Mouse (Mus musculus) embryonic facial prominence, embryonic 11.5 days (tissue): ENCODE results near the gene H1f0. TPM values are rescaled to one million over a fixed set of nuclear protein-coding genes. Genes with fewer than 3 reads are reported as not detected.
"Not testable (repeated sequence)": the region's sequence is repeated elsewhere in the genome, so short reads cannot be mapped to it uniquely, and the experiment has no call there.

Source experiments
- ATAC-seq: fragments of 200-750 bp; cut with Nextera tagmentation; replicated peaks from 2 replicates; pipeline ENCODE4 v1.8.0; 2017; ENCODE audit warnings: low read depth; ENCODE audit not compliant: insufficient number of reproducible peaks, low FRiP score, low TSS enrichment
- DNase-seq: peaks from one replicate; pipeline ENCODE4 v3.0.0-alpha.2; 2015; ENCODE audit warnings: low spot score
- H3K27ac ChIP-seq: fragments of 300-500 bp; sonication (generic); replicated peaks from 2 replicates; pipeline ENCODE4 v1.5.1; 2014; ENCODE audit warnings: mild to moderate bottlenecking, low read depth, low read length, control low read depth
- H3K27me3 ChIP-seq: fragments of 300-500 bp; sonication (generic); 2 replicates; pipeline ENCODE4 v1.6.1; 2014; ENCODE audit warnings: mild to moderate bottlenecking, low read length, moderate library complexity, mixed read lengths; ENCODE audit not compliant: control insufficient read depth, insufficient read depth
- H3K36me3 ChIP-seq: fragments of 300-500 bp; sonication (generic); replicated peaks from 2 replicates; pipeline ENCODE4 v1.6.1; 2014; ENCODE audit warnings: low read depth, mild to moderate bottlenecking, low read length, moderate library complexity, mixed read lengths; ENCODE audit not compliant: control insufficient read depth, insufficient read depth
- H3K4me1 ChIP-seq: fragments of 300-500 bp; sonication (generic); 2 replicates; pipeline ENCODE4 v1.6.1; 2014; ENCODE audit warnings: low read length, mixed read lengths; ENCODE audit not compliant: control insufficient read depth, insufficient read depth
- H3K4me2 ChIP-seq: fragments of 300-500 bp; sonication (generic); 2 replicates; pipeline ENCODE4 v1.6.1; 2014; ENCODE audit warnings: low read depth, mild to moderate bottlenecking, control low read depth, low read length, moderate library complexity
- H3K4me3 ChIP-seq: fragments of 300-500 bp; sonication (generic); 2 replicates; pipeline ENCODE4 v1.5.1; 2014; ENCODE audit warnings: low read depth, low read length, control low read depth
- H3K9ac ChIP-seq: fragments of 300-500 bp; sonication (generic); replicated peaks from 2 replicates; pipeline ENCODE4 v1.6.1; 2014; ENCODE audit warnings: mild to moderate bottlenecking, control low read depth, low read length
- H3K9me3 ChIP-seq: fragments of 300-500 bp; sonication (generic); replicated peaks from 2 replicates; pipeline ENCODE4 v1.6.1; 2016; ENCODE audit warnings: mild to moderate bottlenecking, low read length, inconsistent platforms, mixed read lengths; ENCODE audit not compliant: control insufficient read depth
- WGBS: fragments of 180-500 bp; shearing (Covaris S2); extraction: QIAGEN DNeasy Blood & Tissue Kit; methylation state at CpG from one replicate; pipeline ENCODE4 v1.1.7; 2014; 5-methylcytosine and 5-hydroxymethylcytosine counted together
- polyA plus RNA-seq: library from polyadenylated mRNA; unstranded; fragments of >200 nt; fragmentation: Nextera tagmentation; extraction: Ambion mirVana; gene quantifications from 2 replicates; pipeline ENCODE4 v1.2.1, GENCODE M21; 2014

The H1f0 gene
- polyA plus RNA-seq, 1 experiment from 2014 or later, result 326 TPM

- no peak for ATAC-seq
- Histone ChIP-seq H3K4me2 (no peak overlapping the region), H3K36me3 (peaks cover 5% of the 10 kb centered on the region), H3K9me3 (no peaks in the 10 kb centered on the region), H3K27ac (no peak overlapping the region), H3K4me3 (no peak overlapping the region), H3K9ac (no peak overlapping the region), H3K4me1 (no peaks in the 10 kb centered on the region), H3K27me3 (no peaks in the 10 kb centered on the region)
- WGBS, result 92% methylated on average over 5 of the region's 5 CpGs
- no peak for DNase-seq
Measured at GRCm38 (mm10) chr15:79007059-79007458, 21.2 kb upstream of the H1f0 start.

DNA sequence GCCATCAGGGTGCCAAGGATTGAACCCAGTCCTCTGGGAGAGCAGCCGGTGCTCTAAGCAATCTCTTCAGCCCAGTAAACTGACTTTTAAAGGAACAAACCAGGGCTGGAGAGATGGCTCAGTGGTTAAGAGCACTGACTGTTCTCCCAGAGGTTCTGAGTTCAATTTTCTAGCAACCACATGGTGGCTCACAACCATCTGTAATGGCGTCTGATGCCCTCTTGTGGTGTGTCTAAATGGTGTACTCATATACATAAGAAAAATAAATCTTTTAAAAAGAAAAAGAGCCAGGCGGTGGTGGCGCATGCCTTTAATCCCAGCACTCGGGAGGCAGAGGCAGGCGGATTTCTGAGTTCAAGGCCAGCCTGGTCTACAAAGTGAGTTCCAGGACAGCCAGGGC lies 20.4 kb upstream of the H1f0 start:
- not testable (repeated sequence) for ATAC-seq, H3K4me2 ChIP-seq, H3K27ac ChIP-seq, H3K36me3 ChIP-seq, DNase-seq, H3K4me3 ChIP-seq, H3K4me1 ChIP-seq, H3K9me3 ChIP-seq, H3K9ac ChIP-seq, H3K27me3 ChIP-seq
- 92% methylated on average over 6 of the region's 6 CpGs for WGBS

DNA sequence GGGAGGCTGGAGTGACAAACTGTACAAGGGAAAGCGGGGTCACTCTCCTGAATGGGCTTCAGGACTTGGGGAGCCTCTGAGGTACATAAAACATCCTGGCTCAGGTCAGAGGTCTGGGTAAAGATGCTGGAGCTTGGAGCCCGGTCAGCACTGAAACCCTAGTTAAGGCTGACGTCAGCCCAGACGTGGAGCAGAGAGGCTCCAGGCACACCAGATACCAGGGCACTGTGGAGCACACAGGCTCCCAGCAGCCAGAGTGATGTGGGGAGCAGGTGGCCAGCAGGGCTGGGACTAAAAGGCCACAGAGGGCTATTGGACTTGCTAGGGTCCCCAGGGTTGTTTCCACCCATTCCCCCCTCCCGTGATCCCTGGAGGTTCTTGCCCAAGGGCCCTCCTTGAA lies 18.5 kb upstream of the H1f0 start:
- DNase-seq (no peak), ATAC-seq (no peak)
- Histone ChIP-seq H3K9ac (no peak overlapping the region), H3K9me3 (no peaks in the 10 kb centered on the region), H3K36me3 (no peaks in the 10 kb centered on the region; the same call in 1 of the 2 replicates), H3K4me2 (no peak overlapping the region), H3K27me3 (no peaks in the 10 kb centered on the region), H3K4me1 (no peaks in the 10 kb centered on the region), H3K4me3 (no peak overlapping the region), H3K27ac (no peak overlapping the region)
- 63% methylated on average over 5 of the region's 5 CpGs for WGBS

DNA sequence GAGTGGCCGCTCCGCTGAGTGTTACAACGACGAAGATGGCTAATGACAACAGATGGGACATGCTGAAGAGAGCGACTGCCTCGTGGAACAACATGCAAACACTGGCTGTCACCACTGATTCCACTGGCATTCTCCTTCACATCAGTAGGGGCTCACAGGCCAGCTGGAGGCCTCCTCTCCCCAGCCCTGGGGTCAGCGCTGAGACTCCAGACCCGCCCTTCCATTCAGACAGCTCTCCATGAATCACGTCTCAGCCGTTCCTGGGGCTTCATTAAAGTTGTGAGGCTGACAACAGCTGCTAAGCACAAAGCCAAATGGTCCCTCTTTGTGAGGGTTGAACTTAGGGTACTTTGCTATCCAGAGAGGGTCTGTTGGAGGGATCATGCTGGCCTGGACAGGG lies 16.7 kb upstream of the H1f0 start:
- DNase-seq (no peak), ATAC-seq (no peak)
- H3K9ac ChIP-seq, result no peak overlapping the region
- H3K4me1 ChIP-seq, result no peaks in the 10 kb centered on the region
- H3K36me3 ChIP-seq, result no peaks in the 10 kb centered on the region; the same call in 1 of the 2 replicates
- WGBS, result 58% methylated on average over 10 of the region's 10 CpGs
- H3K27me3 ChIP-seq, result no peaks in the 10 kb centered on the region
- H3K9me3 ChIP-seq, result no peaks in the 10 kb centered on the region
- H3K4me3 ChIP-seq, result no peak overlapping the region
- H3K4me2 ChIP-seq, result no peak overlapping the region
- no peak overlapping the region for H3K27ac ChIP-seq

DNA sequence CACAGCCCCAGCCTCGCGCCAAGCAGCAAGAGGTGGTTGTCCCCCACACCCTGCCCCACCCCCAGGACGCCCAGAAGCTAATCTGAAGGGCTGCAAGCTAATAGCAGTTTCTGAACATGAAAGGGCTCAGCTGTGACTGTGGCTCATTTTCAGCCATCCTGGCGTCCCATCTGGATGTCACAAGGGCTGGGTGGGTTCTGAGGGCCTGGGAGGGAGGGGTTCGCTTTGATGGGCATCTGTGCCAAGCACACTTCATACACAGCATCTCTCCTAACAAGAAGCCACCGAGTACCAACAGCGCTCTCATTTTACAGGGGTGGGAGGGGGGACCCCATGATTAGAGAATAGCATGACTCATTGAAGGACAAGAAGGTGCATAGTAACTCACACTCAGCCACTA lies 14.9 kb upstream of the H1f0 start:
- Histone ChIP-seq H3K27me3 (no peaks in the 10 kb centered on the region), H3K4me1 (no peaks in the 10 kb centered on the region), H3K4me3 (no peak overlapping the region), H3K9me3 (no peaks in the 10 kb centered on the region), H3K27ac (no peak overlapping the region), H3K9ac (no peak overlapping the region), H3K36me3 (no peaks in the 10 kb centered on the region), H3K4me2 (no peak overlapping the region)
- ATAC-seq, result no peak
- no peak for DNase-seq
- 71% methylated on average over 7 of the region's 7 CpGs for WGBS

DNA sequence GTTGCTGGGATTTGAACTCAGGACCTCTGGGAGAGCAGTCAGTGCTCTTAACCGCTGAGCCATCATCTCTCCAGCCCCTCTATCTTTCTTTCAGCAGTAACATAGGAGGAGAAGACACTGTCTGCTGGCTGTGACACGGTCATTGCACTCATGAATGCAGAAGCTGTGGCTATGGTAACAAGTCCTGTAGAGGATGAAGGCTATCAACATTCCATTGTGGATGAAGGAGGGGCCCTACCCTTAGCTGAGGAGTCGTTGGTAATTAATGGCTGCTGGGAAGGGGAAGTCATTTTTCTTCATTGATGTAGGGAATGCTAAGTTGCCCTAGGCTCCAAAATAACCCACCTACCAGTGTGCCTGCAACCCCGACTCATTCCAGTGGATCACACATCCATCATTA lies 10.1 kb upstream of the H1f0 start:
- H3K9me3 ChIP-seq, result no peaks in the 10 kb centered on the region
- no peaks in the 10 kb centered on the region for H3K4me1 ChIP-seq
- H3K4me3 ChIP-seq, result no peak overlapping the region
- WGBS, result 58% methylated on average over 4 of the region's 4 CpGs
- ATAC-seq (no peak), DNase-seq (no peak)
- no peaks in the 10 kb centered on the region for H3K27me3 ChIP-seq
- no peak overlapping the region for H3K4me2 ChIP-seq
- no peaks in the 10 kb centered on the region for H3K36me3 ChIP-seq
- no peak overlapping the region for H3K9ac ChIP-seq
- no peak overlapping the region for H3K27ac ChIP-seq

GRCm38 (mm10) chr15:79018886-79019285 lies 9.4 kb upstream of the H1f0 start:
- Histone ChIP-seq H3K9me3 (no peaks in the 10 kb centered on the region), H3K4me2 (no peak overlapping the region), H3K4me3 (no peak overlapping the region), H3K9ac (no peak overlapping the region), H3K27ac (no peak overlapping the region), H3K27me3 (no peaks in the 10 kb centered on the region), H3K4me1 (no peaks in the 10 kb centered on the region), H3K36me3 (no peaks in the 10 kb centered on the region)
- 64% methylated on average over 3 of the region's 3 CpGs for WGBS
- DNase-seq, result peak; percentile 57
- no peak for ATAC-seq

DNA sequence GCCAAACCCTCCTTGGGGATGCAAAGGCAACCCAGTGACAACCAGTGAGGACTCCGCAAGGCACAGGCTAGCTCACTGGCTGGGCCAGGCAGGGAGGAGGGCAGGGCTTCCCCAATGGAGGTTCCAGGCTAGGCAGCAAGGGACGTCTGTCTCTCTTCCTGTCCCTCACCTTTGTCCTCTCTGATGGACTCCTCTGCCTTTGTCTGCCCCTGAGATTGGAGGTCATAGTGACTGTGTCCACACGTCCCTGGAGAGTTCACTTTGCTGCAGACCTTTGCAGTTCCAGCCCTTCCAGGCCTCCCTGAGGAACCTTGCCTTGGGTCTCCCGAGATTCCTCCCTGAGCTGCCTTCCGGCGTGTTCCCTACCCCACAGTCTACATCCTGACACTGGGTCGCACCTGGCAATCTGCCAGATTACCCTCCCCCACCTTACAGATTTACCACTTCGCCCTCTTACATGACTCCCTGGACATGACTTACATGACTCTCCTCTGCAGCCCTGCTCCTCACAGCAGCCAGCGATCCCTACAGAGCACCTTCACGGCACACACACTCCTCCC lies 5.5 kb upstream of the H1f0 start:
- no peak overlapping the region for H3K4me3 ChIP-seq
- H3K4me1 ChIP-seq, result peaks cover 2% of the 10 kb centered on the region; the same call in 1 of the 2 replicates
- H3K9me3 ChIP-seq, result no peaks in the 10 kb centered on the region
- no peak overlapping the region for H3K4me2 ChIP-seq
- no peaks in the 10 kb centered on the region for H3K36me3 ChIP-seq
- DNase-seq (no peak), ATAC-seq (no peak)
- no peak overlapping the region for H3K9ac ChIP-seq
- no peak overlapping the region for H3K27ac ChIP-seq
- 65% methylated on average over 10 of the region's 10 CpGs for WGBS
- H3K27me3 ChIP-seq, result no peaks in the 10 kb centered on the region
